Mouse (Mus musculus) gastrocnemius, postnatal 14 days (tissue): ENCODE data around the gene Oosp1. TPM values are rescaled to one million over a fixed set of nuclear protein-coding genes. Genes with fewer than 3 reads are reported as not detected.

ENCODE experiments used
- DNase-seq: peaks from one replicate; pipeline ENCODE4 v3.0.0; 2021; ENCODE audit warnings: mixed read lengths
- intact Hi-C: fragments of 180-260 bp; cut with DNase I; formaldehyde crosslinking; loops from one replicate; pipeline ENCODE4 v1.15.1; 2025; ENCODE audit warnings: low total_unique reads
- long read RNA-seq, 2 experiments: library from polyadenylated mRNA; stranded (forward); transcript quantifications; one replicate each; pipeline ENCODE4 v2.0.0; 2021
- total RNA-seq, 2 experiments: library from RNA; stranded (reverse); gene quantifications; 2 replicates each; pipeline ENCODE4 v1.2.3; 2021

Gene Oosp1
- not detected for total RNA-seq
- long read RNA-seq, experiment 1: 0 reads
- long read RNA-seq, experiment 2: 0 reads

GRCm38 (mm10) chr19:11690839-11691238 lies at the start of gene Oosp1:
TSS of gene Oosp1 (minus strand) at chr19:11691150.
- intact Hi-C loops: no loop called here
- DNase-seq: no peak

DNA sequence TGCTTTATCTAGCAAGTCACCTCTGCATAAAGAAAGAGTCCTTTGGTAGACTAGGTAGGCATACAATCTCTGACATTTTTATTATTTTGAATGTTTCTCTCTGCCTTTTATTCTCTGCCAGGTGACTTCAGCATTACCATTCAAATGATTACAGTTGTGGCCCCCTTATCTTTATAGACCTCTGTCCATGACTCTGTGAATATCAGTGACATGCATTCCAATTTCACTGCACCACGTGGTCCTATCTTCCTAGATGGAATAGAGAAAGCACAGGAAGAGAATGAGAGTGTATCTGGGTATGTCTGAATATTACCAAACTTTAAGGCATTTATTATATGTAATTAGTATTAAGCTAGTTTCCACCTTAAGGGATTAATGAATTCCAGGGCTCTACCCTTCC lies 45.5 kb upstream of the Oosp1 start:
- DNase-seq: no peak
- intact Hi-C loops: no loop called here

DNA sequence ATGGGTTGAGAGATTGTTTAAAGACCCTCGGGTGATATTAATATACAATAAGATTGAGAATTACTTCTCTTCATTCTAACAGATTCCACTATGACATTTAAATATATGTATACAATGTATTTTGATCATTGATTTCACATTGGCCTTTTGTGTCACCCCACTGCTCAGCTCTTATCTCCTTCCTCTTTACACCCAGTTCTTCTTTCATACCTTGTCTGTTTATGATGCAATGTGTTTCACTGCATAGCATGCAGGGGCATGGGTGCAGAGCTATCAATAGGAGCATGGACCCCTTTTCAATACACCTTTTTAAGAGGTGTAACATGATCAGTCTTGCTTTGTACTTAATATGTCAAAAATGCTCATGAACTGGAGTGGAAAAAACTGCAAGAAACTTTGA lies 39.3 kb upstream of the Oosp1 start:
- intact Hi-C loops: no loop called here
- DNase-seq: no peak

- intact Hi-C loops: no loop called here
- no peak for DNase-seq
Observed at GRCm38 (mm10) chr19:11727304-11727703, 36.4 kb upstream of the Oosp1 start.

DNA sequence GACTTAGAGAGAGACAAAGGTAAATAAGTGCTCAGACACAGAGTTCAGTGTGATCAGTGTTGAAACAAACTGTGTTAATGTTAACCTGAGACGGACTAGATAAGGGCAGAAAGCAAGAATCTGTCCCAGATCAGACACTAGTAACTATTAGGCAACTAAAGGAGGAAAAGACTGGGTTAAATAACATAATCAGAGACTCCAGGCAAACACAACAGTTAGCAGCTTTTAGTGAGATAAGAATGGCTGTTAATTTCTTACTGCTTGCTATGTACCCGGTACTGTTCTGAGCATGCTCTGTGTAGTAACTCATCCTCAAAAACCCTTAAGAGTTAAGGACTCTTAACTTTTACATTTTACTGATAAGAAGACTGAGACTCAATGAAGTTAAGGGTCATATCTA lies 35.0 kb upstream of the Oosp1 start:
- intact Hi-C loops: no loop called here
- DNase-seq: no peak

DNA sequence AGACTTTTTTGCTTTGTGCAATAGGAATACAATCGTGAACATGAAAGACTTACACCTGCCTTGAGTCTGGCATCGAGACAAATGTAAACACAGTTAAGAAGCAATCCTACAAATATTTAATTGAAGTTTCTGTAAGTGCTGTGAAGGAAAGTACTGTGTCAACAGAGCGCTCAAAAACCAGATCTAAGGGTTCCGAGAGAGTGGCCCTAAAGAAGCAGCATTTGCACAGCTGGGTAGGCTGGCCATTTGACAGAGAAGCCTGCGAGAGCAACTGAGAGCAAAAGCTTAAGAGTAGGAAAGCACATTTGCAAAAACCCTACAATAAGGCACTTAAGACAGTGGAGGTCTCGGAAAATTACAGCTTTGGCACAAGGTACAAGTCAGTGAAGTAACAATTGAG lies 33.3 kb upstream of the Oosp1 start:
- intact Hi-C loops: no loop called here
- no peak for DNase-seq

DNA sequence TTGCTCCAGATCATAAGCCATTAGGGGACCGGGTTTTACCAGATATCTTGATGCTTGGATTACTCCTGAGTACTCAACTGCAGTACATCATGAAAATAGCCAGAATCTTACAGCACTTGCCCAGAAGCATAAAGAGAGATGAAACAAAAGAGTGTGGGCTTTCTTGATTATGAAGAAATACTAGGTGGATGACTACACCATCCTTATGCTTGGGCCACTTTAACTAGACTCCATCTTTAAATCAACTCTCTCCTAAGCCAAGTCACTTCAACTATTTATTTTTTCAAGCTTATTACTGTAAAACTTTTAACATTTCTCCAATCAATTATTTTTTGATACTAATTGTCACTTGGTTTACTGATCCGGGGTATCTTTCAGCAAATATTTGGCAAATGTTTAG lies 32.9 kb upstream of the Oosp1 start:
- intact Hi-C loops: no loop called here
- no peak for DNase-seq

DNA sequence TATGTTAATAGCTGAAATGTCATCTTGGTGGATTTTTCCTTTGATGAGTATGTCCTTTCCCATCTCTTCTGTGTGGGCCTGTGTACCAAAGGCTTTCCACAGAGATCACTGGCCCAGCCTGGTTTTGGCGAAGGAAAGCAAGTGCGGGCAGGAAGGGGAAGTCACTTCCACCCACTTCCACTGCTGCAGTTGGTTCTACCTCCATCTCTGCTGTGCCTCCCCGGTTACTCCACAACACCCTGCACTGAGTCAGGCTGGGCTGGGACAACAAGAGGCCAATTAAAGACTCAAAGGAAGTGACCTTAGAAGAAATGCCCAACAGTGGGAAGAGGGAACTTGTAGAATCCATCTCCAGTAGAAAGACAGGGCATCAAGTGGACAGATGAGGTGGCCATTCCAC lies 29.1 kb upstream of the Oosp1 start:
- intact Hi-C loops: no loop called here
- DNase-seq: no peak

- DNase-seq: no peak
- intact Hi-C loops: no loop called here
Observed at GRCm38 (mm10) chr19:11712451-11712850, 21.5 kb upstream of the Oosp1 start.

DNA sequence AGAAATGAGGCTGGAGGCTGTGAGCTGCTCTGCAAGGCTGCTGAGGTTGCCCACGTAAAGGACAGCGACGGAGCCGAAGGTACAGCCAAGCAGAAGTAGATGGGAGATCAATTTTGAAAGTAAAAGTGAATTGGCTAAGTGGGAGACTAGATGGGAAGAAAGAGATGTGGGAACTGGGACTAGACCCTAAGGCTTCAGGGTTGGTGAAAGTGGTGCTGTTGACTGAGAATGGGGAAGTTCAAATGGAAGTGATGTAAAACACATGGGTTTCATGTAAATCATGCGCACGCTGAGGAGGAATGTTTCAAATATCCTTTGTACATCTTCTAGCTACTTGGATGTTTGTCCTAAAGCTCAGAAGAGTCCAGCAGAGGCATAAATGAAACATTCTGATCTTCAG lies 7.4 kb upstream of the Oosp1 start:
- DNase-seq: no peak
- intact Hi-C loops: no loop called here

DNA sequence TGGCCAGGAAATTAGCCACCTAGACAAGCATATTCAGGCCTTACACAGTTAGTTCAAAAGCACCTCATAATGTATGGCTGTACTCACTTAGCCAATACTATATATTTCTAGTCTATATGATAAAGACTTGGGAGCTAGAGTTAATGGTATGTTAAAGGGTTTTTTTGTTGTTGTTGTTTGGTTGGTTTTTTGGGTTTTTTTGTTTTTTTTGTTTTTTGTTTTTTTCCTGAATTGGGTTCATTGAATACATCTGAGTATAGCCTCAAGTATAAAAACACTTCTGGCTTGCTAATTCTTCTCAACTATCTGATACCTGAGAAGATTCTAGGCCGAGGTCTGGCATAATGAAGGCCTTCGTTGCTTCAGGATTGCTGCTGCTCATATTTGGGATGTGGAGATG lies 5.8 kb upstream of the Oosp1 start, which contains the start of gene Oosp3:
Gene Oosp3, plus strand, starts transcription at position 301 of the 400 bp plus-strand sequence.
- intact Hi-C loops: no loop called here
- no peak for DNase-seq

DNA sequence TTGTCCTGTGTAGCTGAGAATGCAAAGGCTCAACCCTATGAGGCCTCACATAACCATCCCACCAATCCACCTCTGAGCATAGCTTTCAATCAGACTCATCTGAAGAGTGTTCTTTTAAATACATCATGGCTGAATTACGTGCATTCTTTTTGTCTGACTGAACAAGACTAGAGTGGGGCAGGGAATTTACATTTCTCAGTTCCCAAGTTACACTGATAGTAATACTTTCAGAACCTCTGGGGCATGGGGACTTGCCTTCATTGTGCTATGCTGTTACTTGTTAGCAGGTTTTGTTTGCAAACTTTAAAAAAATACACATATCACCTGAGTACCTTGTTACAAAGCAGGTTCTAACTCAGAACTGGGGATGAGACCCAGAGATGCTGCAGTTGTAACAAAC lies 504 bp upstream of the Oosp1 start:
- intact Hi-C loops: no loop called here
- no peak for DNase-seq

DNA sequence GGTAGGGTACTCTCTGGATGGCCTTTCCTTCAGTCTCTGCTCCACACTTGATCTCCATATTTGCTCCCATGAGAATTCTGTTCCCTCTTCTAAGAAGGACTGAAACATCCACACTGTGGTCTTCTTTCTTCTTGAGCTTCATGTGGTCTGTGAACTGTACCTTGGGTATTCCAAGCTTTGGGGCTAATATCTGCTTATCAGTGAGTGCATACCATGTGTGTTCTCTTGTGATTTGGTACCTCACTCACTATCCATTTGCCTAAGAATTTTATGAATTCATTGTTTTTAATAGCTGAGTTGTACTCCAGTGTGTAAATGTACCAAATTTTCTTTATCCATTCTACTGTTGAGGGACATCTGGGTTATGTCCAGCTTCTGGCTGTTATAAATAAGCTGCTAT lies 29.4 kb downstream of the Oosp1 start:
- intact Hi-C loops: no loop called here
- DNase-seq: no peak

DNA sequence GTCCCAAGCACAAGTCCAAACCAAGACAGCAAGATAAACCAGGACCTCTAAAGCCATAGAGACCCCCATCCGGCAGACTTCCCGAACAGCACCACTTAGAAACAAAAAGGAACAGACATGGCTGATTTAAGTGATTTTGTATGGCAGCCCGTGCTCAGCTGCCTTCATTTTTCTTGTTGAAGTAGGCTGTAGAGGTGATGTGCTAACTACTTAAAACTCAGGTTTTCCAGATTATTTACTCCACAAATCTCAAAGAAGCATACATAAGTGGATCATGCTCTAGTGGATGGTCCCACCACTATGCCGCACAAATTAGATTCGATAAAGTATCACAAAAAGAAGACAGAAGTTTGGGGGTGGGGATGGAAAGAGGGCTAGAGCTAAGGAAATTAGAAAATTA lies 30.5 kb downstream of the Oosp1 start, which contains the start of gene Oosp2:
Gene Oosp2, minus strand, starts transcription at position 101 of the 400 bp plus-strand sequence.
- no peak for DNase-seq
- intact Hi-C loops: no loop called here

DNA sequence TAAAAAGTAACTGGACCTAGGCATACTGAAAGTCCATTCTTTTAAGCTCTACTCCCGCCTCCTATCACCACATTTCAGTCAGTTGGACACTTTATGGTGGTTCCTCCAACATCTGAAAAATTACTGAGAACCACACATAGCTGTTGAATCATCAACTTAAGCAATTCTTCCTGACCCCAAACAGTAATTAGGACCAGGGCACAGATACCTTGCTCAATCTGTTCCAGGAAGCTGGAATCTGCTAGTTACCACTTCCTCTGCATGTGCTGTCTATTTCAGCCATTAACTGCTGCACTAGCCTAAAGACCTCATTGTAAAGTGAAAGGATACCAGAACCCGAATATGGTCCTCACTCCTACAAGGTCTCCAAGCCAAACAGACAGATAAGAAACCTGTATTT lies 31.8 kb downstream of the Oosp1 start:
- intact Hi-C loops: no loop called here
- DNase-seq: no peak

DNA sequence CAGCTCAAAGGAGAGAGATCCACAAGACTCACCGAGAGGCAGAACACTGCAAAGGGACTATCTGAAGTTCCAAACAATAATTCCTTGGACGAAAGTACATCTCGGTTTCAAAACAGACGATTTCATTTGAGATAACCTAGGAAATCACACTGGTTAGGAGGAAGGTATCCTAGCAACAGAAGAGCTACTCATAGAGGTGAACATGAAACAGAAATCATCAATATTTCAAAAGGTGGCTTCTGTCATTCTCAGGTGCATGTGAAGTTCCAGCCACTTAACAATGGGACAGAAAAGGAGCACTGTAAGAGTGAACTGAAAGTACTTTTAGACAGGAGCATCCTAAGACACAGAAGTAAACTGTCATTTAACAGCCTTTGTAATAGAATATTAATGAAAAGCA lies 41.4 kb downstream of the Oosp1 start:
- intact Hi-C loops: no loop called here
- no peak for DNase-seq

GRCm38 (mm10) chr19:11646166-11646565 lies 44.8 kb downstream of the Oosp1 start:
- DNase-seq: no peak
- intact Hi-C loops: no loop called here

DNA sequence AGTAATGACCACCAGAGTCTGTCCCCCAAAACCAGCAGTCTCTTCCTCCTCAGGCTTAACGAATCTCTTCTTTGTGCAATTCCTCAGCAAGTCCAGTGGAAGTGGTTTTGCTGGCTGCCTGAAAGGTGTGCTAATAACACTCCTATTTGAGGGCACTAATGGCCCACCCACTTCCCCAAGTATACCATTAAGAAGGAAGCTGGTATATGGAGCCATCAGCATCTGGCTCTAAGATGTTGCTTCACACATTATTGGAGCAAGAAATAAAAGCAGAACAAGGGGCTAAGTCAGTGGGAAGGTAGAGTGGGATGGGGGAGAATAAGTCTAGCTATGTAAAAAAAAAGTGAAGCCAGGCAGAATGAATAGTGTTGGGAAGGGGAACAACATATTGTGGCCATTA lies 50.2 kb downstream of the Oosp1 start, which contains the start of gene Ms4a3:
Gene Ms4a3, minus strand, starts transcription at position 120 of the 400 bp plus-strand sequence.
- DNase-seq: no peak
- intact Hi-C loops: no loop called here

- no peak for DNase-seq
- intact Hi-C loops: no loop called here
Observed at GRCm38 (mm10) chr19:11639038-11639437, 51.9 kb downstream of the Oosp1 start.

GRCm38 (mm10) chr19:11635572-11635971 lies 55.4 kb downstream of the Oosp1 start:
- DNase-seq: no peak
- intact Hi-C loops: no loop called here

DNA sequence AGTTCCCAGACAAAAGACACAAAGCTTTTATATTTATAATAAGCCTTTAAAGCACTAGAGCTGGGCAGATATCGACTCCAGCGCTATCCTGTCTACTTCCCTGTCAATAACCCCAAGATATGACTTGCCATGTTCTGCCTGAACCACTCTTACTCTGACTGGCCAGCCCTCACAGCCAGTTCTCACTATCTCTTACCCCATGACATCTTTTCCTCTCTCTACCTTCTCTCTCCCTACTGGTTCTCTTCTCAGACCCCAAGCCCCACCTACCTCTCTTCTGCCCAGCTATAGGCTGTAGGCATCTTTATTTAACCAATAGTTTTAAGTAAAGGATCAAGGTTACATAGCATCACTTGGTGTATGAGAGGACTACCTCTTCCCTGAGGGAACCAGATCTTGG lies 56.6 kb downstream of the Oosp1 start:
- no peak for DNase-seq
- intact Hi-C loops: no loop called here

GRCm38 (mm10) chr19:11633732-11634131 lies 57.2 kb downstream of the Oosp1 start:
- intact Hi-C loops: no loop called here
- no peak for DNase-seq
